Mouse (Mus musculus) neural tube, embryonic 15.5 days (tissue): ENCODE data around the gene Nadsyn1. TPM values are rescaled to one million over a fixed set of nuclear protein-coding genes. Genes with fewer than 3 reads are reported as not detected.

Source experiments
- ATAC-seq: fragments of 200-750 bp; cut with Nextera tagmentation; 2 replicates; pipeline ENCODE4 v1.8.0; 2017; ENCODE audit warnings: mild to moderate bottlenecking, moderate TSS enrichment, moderate library complexity; ENCODE audit not compliant: low FRiP score
- H3K27ac ChIP-seq: fragments of 300-500 bp; sonication (generic); replicated peaks from 2 replicates; pipeline ENCODE4 v1.5.1; 2015; ENCODE audit warnings: mild to moderate bottlenecking, inconsistent platforms
- H3K27me3 ChIP-seq: fragments of 300-500 bp; sonication (generic); replicated peaks from 2 replicates; pipeline ENCODE4 v1.6.1; 2015; ENCODE audit warnings: inconsistent platforms
- H3K36me3 ChIP-seq: fragments of 300-500 bp; sonication (generic); 2 replicates; pipeline ENCODE4 v1.6.1; 2015; ENCODE audit warnings: inconsistent platforms
- H3K4me1 ChIP-seq: fragments of 300-500 bp; sonication (generic); 2 replicates; pipeline ENCODE4 v1.6.1; 2015; ENCODE audit warnings: inconsistent platforms
- H3K4me2 ChIP-seq: fragments of 300-500 bp; sonication (generic); 2 replicates; pipeline ENCODE4 v1.6.1; 2015; ENCODE audit warnings: inconsistent platforms, mild to moderate bottlenecking, moderate library complexity
- H3K4me3 ChIP-seq: fragments of 300-500 bp; sonication (generic); replicated peaks from 2 replicates; pipeline ENCODE4 v1.5.1; 2015; ENCODE audit warnings: mild to moderate bottlenecking, inconsistent platforms
- H3K9ac ChIP-seq: fragments of 300-500 bp; sonication (generic); replicated peaks from 2 replicates; pipeline ENCODE4 v1.6.1; 2015; ENCODE audit warnings: mild to moderate bottlenecking, inconsistent platforms
- H3K9me3 ChIP-seq: fragments of 300-500 bp; sonication (generic); replicated peaks from 2 replicates; pipeline ENCODE4 v1.6.1; 2016; ENCODE audit warnings: inconsistent platforms
- WGBS: fragments of 180-500 bp; shearing (Covaris S2); methylation state at CpG from one replicate; pipeline ENCODE4 v1.1.7; 2015; ENCODE audit warnings: mixed read lengths; 5-methylcytosine and 5-hydroxymethylcytosine counted together
- polyA plus RNA-seq: library from polyadenylated mRNA; unstranded; fragments of >200 nt; fragmentation: Nextera tagmentation; extraction: Ambion mirVana; gene quantifications from 2 replicates; pipeline ENCODE4 v1.2.1, GENCODE M21; 2015

Gene Nadsyn1
- polyA plus RNA-seq, 1 experiment from 2014 or later = 5.5 TPM

- peaks cover 9% of the 10 kb centered on the region for H3K36me3 ChIP-seq
- H3K9ac ChIP-seq = no peak overlapping the region
- ATAC-seq = no peak
- no peaks in the 10 kb centered on the region for H3K9me3 ChIP-seq
- H3K4me2 ChIP-seq = peak overlapping the region; percentile 94
- H3K27me3 ChIP-seq = no peaks in the 10 kb centered on the region
- H3K27ac ChIP-seq = no peak overlapping the region
- H3K4me1 ChIP-seq = peaks cover 70% of the 10 kb centered on the region
- no peak overlapping the region for H3K4me3 ChIP-seq
- WGBS = 96% methylated on average over 2 of the region's 2 CpGs
Observed at GRCm38 (mm10) chr7:143832611-143833010, 10.0 kb upstream of the Nadsyn1 start.

GRCm38 (mm10) chr7:143832196-143832595, 9.5 kb upstream of the Nadsyn1 start:
- H3K27ac ChIP-seq = no peak overlapping the region
- H3K4me2 ChIP-seq = peak overlapping the region; percentile 94
- H3K27me3 ChIP-seq = no peaks in the 10 kb centered on the region
- H3K9ac ChIP-seq = no peak overlapping the region; the same call in 1 of the 2 replicates
- peaks cover 70% of the 10 kb centered on the region for H3K4me1 ChIP-seq
- H3K9me3 ChIP-seq = no peaks in the 10 kb centered on the region
- peak overlapping the region; percentile 64; the same call in 1 of the 2 replicates for H3K4me3 ChIP-seq
- no peak for ATAC-seq
- WGBS = 80% methylated on average over 8 of the region's 8 CpGs
- peaks cover 5% of the 10 kb centered on the region; the same call in 1 of the 2 replicates for H3K36me3 ChIP-seq

GRCm38 (mm10) chr7:143830399-143830798, 7.8 kb upstream of the Nadsyn1 start:
- H3K9ac ChIP-seq = peak overlapping the region; percentile 69
- WGBS = 14% methylated on average over 6 of the region's 6 CpGs
- ATAC-seq = peak; percentile 25
- H3K4me3 ChIP-seq = peak overlapping the region; percentile 64
- H3K4me1 ChIP-seq = peaks cover 58% of the 10 kb centered on the region
- no peaks in the 10 kb centered on the region for H3K9me3 ChIP-seq
- H3K36me3 ChIP-seq = no peaks in the 10 kb centered on the region
- H3K27me3 ChIP-seq = no peaks in the 10 kb centered on the region
- peak overlapping the region; percentile 98 for H3K27ac ChIP-seq
- peak overlapping the region; percentile 94 for H3K4me2 ChIP-seq

- Histone ChIP-seq H3K27me3 (no peaks in the 10 kb centered on the region), H3K4me3 (peak overlapping the region; percentile 64), H3K9ac (peak overlapping the region; percentile 69), H3K4me2 (peak overlapping the region; percentile 94), H3K9me3 (no peaks in the 10 kb centered on the region), H3K27ac (peak overlapping the region; percentile 98), H3K36me3 (no peaks in the 10 kb centered on the region), H3K4me1 (peaks cover 51% of the 10 kb centered on the region)
- 2% methylated on average over 37 of the region's 37 CpGs for WGBS
- peak; percentile 97 for ATAC-seq
Observed at GRCm38 (mm10) chr7:143829504-143830331, 7.1 kb upstream of the Nadsyn1 start.

GRCm38 (mm10) chr7:143826985-143827384, 4.3 kb upstream of the Nadsyn1 start:
- Histone ChIP-seq H3K36me3 (no peaks in the 10 kb centered on the region), H3K4me2 (no peak overlapping the region), H3K4me3 (no peak overlapping the region), H3K9me3 (no peaks in the 10 kb centered on the region), H3K9ac (no peak overlapping the region), H3K4me1 (peaks cover 33% of the 10 kb centered on the region), H3K27me3 (no peaks in the 10 kb centered on the region), H3K27ac (no peak overlapping the region)
- WGBS = 94% methylated on average over 2 of the region's 2 CpGs
- no peak for ATAC-seq

GRCm38 (mm10) chr7:143823266-143823605, 587 bp upstream of the Nadsyn1 start:
- Histone ChIP-seq H3K9me3 (no peaks in the 10 kb centered on the region), H3K4me3 (peak overlapping the region; percentile 56), H3K4me2 (peak overlapping the region; percentile 82), H3K4me1 (peaks cover 17% of the 10 kb centered on the region), H3K27ac (peak overlapping the region; percentile 85), H3K9ac (peak overlapping the region; percentile 34; the same call in 1 of the 2 replicates), H3K27me3 (no peaks in the 10 kb centered on the region), H3K36me3 (peaks cover 8% of the 10 kb centered on the region)
- WGBS = 73% methylated on average over 4 of the region's 4 CpGs
- peak; percentile 20; the same call in 1 of the 2 replicates for ATAC-seq

- Histone ChIP-seq H3K27ac (no peak overlapping the region), H3K4me2 (peak overlapping the region; percentile 82; the same call in 1 of the 2 replicates), H3K4me1 (peaks cover 17% of the 10 kb centered on the region), H3K36me3 (peaks cover 17% of the 10 kb centered on the region), H3K9ac (no peak overlapping the region), H3K27me3 (no peaks in the 10 kb centered on the region), H3K4me3 (no peak overlapping the region), H3K9me3 (no peaks in the 10 kb centered on the region)
- ATAC-seq = no peak
- 90% methylated on average over 2 of the region's 2 CpGs for WGBS
Observed at GRCm38 (mm10) chr7:143821241-143821640, 1.4 kb downstream of the Nadsyn1 start.

GRCm38 (mm10) chr7:143819201-143819600, 3.4 kb downstream of the Nadsyn1 start:
- H3K36me3 ChIP-seq = peaks cover 34% of the 10 kb centered on the region
- WGBS = 85% methylated on average over 4 of the region's 4 CpGs
- H3K27ac ChIP-seq = no peak overlapping the region
- no peak overlapping the region for H3K4me3 ChIP-seq
- H3K9ac ChIP-seq = no peak overlapping the region
- ATAC-seq = no peak
- H3K4me1 ChIP-seq = peaks cover 17% of the 10 kb centered on the region
- H3K27me3 ChIP-seq = no peaks in the 10 kb centered on the region
- H3K9me3 ChIP-seq = no peaks in the 10 kb centered on the region
- no peak overlapping the region for H3K4me2 ChIP-seq

GRCm38 (mm10) chr7:143808909-143809308, 13.7 kb downstream of the Nadsyn1 start:
- Histone ChIP-seq H3K27ac (no peak overlapping the region), H3K9ac (no peak overlapping the region), H3K4me1 (no peaks in the 10 kb centered on the region), H3K27me3 (no peaks in the 10 kb centered on the region), H3K4me3 (no peak overlapping the region), H3K9me3 (no peaks in the 10 kb centered on the region), H3K36me3 (peaks cover 70% of the 10 kb centered on the region), H3K4me2 (no peak overlapping the region)
- ATAC-seq = no peak
- 54% methylated on average over 1 of the region's 1 CpGs for WGBS

GRCm38 (mm10) chr7:143805199-143805624, 17.4 kb downstream of the Nadsyn1 start:
- Histone ChIP-seq H3K36me3 (peaks cover 60% of the 10 kb centered on the region), H3K9ac (no peak overlapping the region), H3K27me3 (no peaks in the 10 kb centered on the region), H3K4me1 (no peaks in the 10 kb centered on the region), H3K9me3 (no peaks in the 10 kb centered on the region), H3K4me2 (no peak overlapping the region), H3K4me3 (no peak overlapping the region), H3K27ac (no peak overlapping the region)
- no peak for ATAC-seq
- WGBS = 69% methylated on average over 5 of the region's 5 CpGs

- Histone ChIP-seq H3K36me3 (peaks cover 66% of the 10 kb centered on the region), H3K27me3 (no peaks in the 10 kb centered on the region), H3K27ac (no peak overlapping the region), H3K4me2 (no peak overlapping the region), H3K4me1 (no peaks in the 10 kb centered on the region), H3K9me3 (no peaks in the 10 kb centered on the region), H3K4me3 (no peak overlapping the region), H3K9ac (no peak overlapping the region)
- no peak for ATAC-seq
- WGBS = 91% methylated on average over 8 of the region's 8 CpGs
Observed at GRCm38 (mm10) chr7:143801195-143802065, 21.2 kb downstream of the Nadsyn1 start.
